Mouse (Mus musculus) heart, postnatal 10 days (tissue): Measurements from ENCODE around the gene Arid1b. TPM values are rescaled to one million over a fixed set of nuclear protein-coding genes. Genes with fewer than 3 reads are reported as not detected.

Experiments
- DNase-seq, 2 experiments: peaks; one replicate each; pipeline ENCODE4 v3.0.0; 2021
- intact Hi-C: fragments of 180-260 bp; cut with DNase I; formaldehyde crosslinking; loops from one replicate; pipeline ENCODE4 v1.15.1; 2025
- total RNA-seq, 2 experiments: library from RNA; stranded (reverse); gene quantifications; 2 replicates each; pipeline ENCODE4 v1.2.3; 2021

Gene Arid1b
- total RNA-seq, 2 experiments from 2014 or later = 38.9 to 41.4 TPM

GRCm38 (mm10) chr17:5132296-5132986, 138.3 kb downstream of the Arid1b start:
- intact Hi-C loops = no loop called here
- DNase-seq = no peak

GRCm38 (mm10) chr17:5132987-5133355, 138.8 kb downstream of the Arid1b start:
- intact Hi-C loops = no loop called here
- no peak for DNase-seq

GRCm38 (mm10) chr17:5133831-5134230, 139.7 kb downstream of the Arid1b start:
- intact Hi-C loops = no loop called here
- no peak for DNase-seq

- no peak for DNase-seq
- intact Hi-C loops = no loop called here
Observed at GRCm38 (mm10) chr17:5134271-5134670, 140.1 kb downstream of the Arid1b start.

GRCm38 (mm10) chr17:5137936-5138335, 143.8 kb downstream of the Arid1b start:
- intact Hi-C loops = loop anchor here (5.0 kb wide), 1 partner anchor 141 kb away; no protein-coding TSS in a partner anchor
- DNase-seq = peak in 1 of 2 experiments; percentile 45

GRCm38 (mm10) chr17:5138641-5139205, 144.6 kb downstream of the Arid1b start:
- peak; percentile 55 to 59 for DNase-seq

GRCm38 (mm10) chr17:5139553-5139952, 145.4 kb downstream of the Arid1b start:
- DNase-seq = no peak
- intact Hi-C loops = loop anchor here (5.0 kb wide), 1 partner anchor 142 kb away; no protein-coding TSS in a partner anchor

More at GRCm38 (mm10) chr17:5138641-5139205, 144.6 kb downstream of the Arid1b start:
- intact Hi-C loops = loop anchor here (5.0 kb wide), 1 partner anchor 141 kb away; no protein-coding TSS in a partner anchor

GRCm38 (mm10) chr17:5143735-5144439, 149.8 kb downstream of the Arid1b start:
- no peak for DNase-seq
- intact Hi-C loops = no loop called here

GRCm38 (mm10) chr17:5150660-5151063, 156.5 kb downstream of the Arid1b start:
- peak; percentile 61 to 72 for DNase-seq
- intact Hi-C loops = no loop called here

GRCm38 (mm10) chr17:5151852-5152251, 157.7 kb downstream of the Arid1b start:
- DNase-seq = no peak
- intact Hi-C loops = no loop called here

GRCm38 (mm10) chr17:5153461-5153860, 159.3 kb downstream of the Arid1b start:
- intact Hi-C loops = no loop called here

GRCm38 (mm10) chr17:5154322-5154721, 160.2 kb downstream of the Arid1b start:
- intact Hi-C loops = no loop called here
- DNase-seq = no peak

More at GRCm38 (mm10) chr17:5153461-5153860, 159.3 kb downstream of the Arid1b start:
- DNase-seq = no peak

GRCm38 (mm10) chr17:5157609-5158008, 163.5 kb downstream of the Arid1b start:
- no peak for DNase-seq
- intact Hi-C loops = no loop called here

- no peak for DNase-seq
- intact Hi-C loops = no loop called here
Observed at GRCm38 (mm10) chr17:5162525-5162924, 168.4 kb downstream of the Arid1b start.

GRCm38 (mm10) chr17:5163251-5163826, 169.2 kb downstream of the Arid1b start:
- intact Hi-C loops = no loop called here
- no peak for DNase-seq

- intact Hi-C loops = no loop called here
- no peak for DNase-seq
Observed at GRCm38 (mm10) chr17:5164794-5165193, 170.7 kb downstream of the Arid1b start.

GRCm38 (mm10) chr17:5165201-5165825, 171.2 kb downstream of the Arid1b start:
- intact Hi-C loops = no loop called here
- DNase-seq = no peak

GRCm38 (mm10) chr17:5166175-5166574, 172.0 kb downstream of the Arid1b start:
- DNase-seq = no peak
- intact Hi-C loops = no loop called here

- DNase-seq = no peak
- intact Hi-C loops = no loop called here
Observed at GRCm38 (mm10) chr17:5168046-5168445, 173.9 kb downstream of the Arid1b start.

GRCm38 (mm10) chr17:5168640-5169039, 174.5 kb downstream of the Arid1b start:
- no peak for DNase-seq
- intact Hi-C loops = no loop called here

- no peak for DNase-seq
- intact Hi-C loops = no loop called here
Observed at GRCm38 (mm10) chr17:5170321-5170720, 176.2 kb downstream of the Arid1b start.
